Mouse (Mus musculus): ENCODE measurements around the gene Zfp758. TPM values are rescaled to one million over a fixed set of nuclear protein-coding genes. Genes with fewer than 3 reads are reported as not detected.
"Not testable (repeated sequence)": the region's sequence is repeated elsewhere in the genome, so short reads cannot be mapped to it uniquely, and the experiment has no call there.

Zfp758 gene
- 5.7 and 7.6 TPM in 2 replicates for polyA plus RNA-seq (2015; fragmentation: Nextera tagmentation; extraction: Ambion mirVana)

DNA sequence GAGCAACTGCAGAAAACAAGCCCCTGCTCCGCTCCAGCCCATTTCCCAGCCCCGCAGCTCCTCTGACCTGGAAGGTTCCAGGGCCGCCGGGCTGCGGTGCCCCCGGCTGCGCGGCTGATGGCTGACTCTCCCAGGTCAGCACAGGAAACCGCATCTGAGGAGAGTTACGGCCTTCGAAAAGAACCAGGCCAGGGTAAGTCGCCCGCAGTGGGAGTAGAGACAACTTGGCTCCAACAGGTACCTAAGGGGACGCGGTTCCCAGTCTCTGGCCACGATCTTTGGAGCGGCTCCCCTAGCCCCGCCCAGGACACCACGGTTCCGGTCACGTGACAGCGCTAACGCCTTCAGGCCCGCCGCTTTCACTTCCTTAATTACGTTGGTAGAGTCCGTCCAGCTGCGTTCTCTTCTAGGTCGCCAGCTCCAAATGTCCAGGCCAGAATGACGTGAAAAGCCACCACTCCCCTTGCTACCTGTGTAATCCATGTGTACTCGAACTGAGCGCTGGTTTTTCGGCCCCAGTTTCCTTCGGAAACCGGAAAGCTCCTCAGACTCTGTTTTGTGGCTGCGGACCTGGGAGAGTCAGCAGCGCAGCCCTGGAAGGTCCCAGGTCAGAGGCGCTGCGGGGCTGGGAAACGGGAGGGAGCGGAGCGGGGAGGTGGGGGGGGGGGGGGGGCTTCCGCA, at the start of gene Zfp758, which contains the start of gene Zfp944:
Zfp758 (plus strand) TSS at position 353 of the 681 bp plus-strand sequence.
Zfp944 (minus strand) TSS at position 300 of the 681 bp plus-strand sequence.
- H3K9me3 ChIP-seq (ENCODE audit: control insufficient read depth); H3K27me3 ChIP-seq (replicated peaks; ENCODE audit: control insufficient read depth, insufficient read depth, low read length); H3K36me3 ChIP-seq (ENCODE audit: control insufficient read depth, insufficient read depth); H3K4me1 ChIP-seq (replicated peaks; ENCODE audit: control insufficient read depth, insufficient read depth, low read length): not testable (repeated sequence)
- H3K4me3 ChIP-seq (ENCODE audit: low read depth, low read length) = peak within 1 kb of the TSS; percentile 57
- H3K4me2 ChIP-seq (replicated peaks; ENCODE audit: low read depth) = peak within 1 kb of the TSS; percentile 72
- peak within 1 kb of the TSS; percentile 71 for H3K9ac ChIP-seq (ENCODE audit: low read depth, low read length)
- under 1% methylated on average over 28 of the region's 43 CpGs for WGBS
- H3K27ac ChIP-seq (ENCODE audit: low read depth, low read length) = peak within 1 kb of the TSS; percentile 86
- peak; percentile 99 for ATAC-seq

DNA sequence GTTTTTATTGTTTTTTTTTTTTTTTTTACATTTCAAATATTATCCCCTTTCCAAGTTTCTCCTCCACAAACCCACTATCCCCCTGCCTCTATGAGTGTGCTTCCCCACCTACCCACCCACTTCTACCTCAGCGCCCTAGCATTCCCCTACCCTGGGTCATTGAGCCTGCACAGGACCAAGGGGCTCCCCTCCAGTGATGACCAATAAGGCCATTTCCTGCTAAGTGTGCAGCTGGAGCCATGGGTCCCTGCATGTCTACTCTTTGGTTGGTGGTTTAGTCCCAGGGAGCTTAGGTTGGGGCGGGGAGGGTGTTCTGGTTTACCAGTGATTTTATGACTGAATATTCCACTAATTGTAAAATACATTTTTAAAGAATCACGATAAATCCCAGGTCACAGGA, 47.0 kb upstream of the Zfp758 start:
- H3K27me3 ChIP-seq (replicated peaks; ENCODE audit: control insufficient read depth, insufficient read depth, low read length); H3K36me3 ChIP-seq (ENCODE audit: control insufficient read depth, insufficient read depth); H3K4me1 ChIP-seq (replicated peaks; ENCODE audit: control insufficient read depth, insufficient read depth, low read length); H3K9me3 ChIP-seq (ENCODE audit: control insufficient read depth): not testable (repeated sequence)
- 0% methylated on average over 3 of the region's 3 CpGs for WGBS
- ATAC-seq = peak; percentile 62
- H3K9ac ChIP-seq (ENCODE audit: low read depth, low read length) = peak overlapping the region; percentile 62; the same call in 1 of the 2 replicates
- peak overlapping the region; percentile 66 for H3K4me2 ChIP-seq (replicated peaks; ENCODE audit: low read depth)
- H3K4me3 ChIP-seq (ENCODE audit: low read depth, low read length) = peak overlapping the region; percentile 58
- H3K27ac ChIP-seq (ENCODE audit: low read depth, low read length) = peak overlapping the region; percentile 88

DNA sequence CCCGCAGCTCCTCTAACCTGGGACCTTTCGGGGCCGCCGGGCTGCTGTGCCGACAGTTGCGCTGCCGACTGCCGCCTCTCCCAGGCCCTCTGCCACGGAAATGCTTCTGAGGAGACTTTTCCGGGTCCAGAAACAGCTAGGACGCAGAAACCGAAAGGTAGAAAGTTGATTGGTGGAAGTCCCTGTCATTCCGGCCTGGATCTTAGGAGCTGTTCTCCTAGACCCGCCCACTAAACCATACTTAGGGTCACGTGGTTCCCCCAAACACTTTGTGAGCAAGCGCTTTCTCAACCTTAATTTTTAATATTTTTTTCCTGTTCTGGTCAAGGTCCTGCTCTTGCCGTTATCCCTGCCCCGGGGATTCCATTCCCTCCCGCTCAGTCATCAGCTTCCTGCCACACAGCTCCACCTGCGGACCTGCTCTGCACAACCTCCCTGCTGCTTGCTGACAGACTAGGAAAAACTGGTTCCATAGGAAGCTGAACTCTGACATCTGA, 46.5 kb upstream of the Zfp758 start, which contains the start of gene CT030661.1:
CT030661.1 (minus strand) TSS at position 108 of the 497 bp plus-strand sequence.
- H3K36me3 ChIP-seq (ENCODE audit: control insufficient read depth, insufficient read depth); H3K4me1 ChIP-seq (replicated peaks; ENCODE audit: control insufficient read depth, insufficient read depth, low read length); H3K27me3 ChIP-seq (replicated peaks; ENCODE audit: control insufficient read depth, insufficient read depth, low read length); H3K9me3 ChIP-seq (ENCODE audit: control insufficient read depth): not testable (repeated sequence)
- ATAC-seq = peak; percentile 99
- peak within 1 kb of the TSS; percentile 62 for H3K9ac ChIP-seq (ENCODE audit: low read depth, low read length)
- peak within 1 kb of the TSS; percentile 88 for H3K27ac ChIP-seq (ENCODE audit: low read depth, low read length)
- peak within 1 kb of the TSS; percentile 66 for H3K4me2 ChIP-seq (replicated peaks; ENCODE audit: low read depth)
- peak within 1 kb of the TSS; percentile 58 for H3K4me3 ChIP-seq (ENCODE audit: low read depth, low read length)
- WGBS = 0% methylated on average over 20 of the region's 20 CpGs
- peak; percentile 44 for TF ChIP-seq CTCF (IDR thresholded peaks at IDR 0.05; ENCODE audit: low read depth)

DNA sequence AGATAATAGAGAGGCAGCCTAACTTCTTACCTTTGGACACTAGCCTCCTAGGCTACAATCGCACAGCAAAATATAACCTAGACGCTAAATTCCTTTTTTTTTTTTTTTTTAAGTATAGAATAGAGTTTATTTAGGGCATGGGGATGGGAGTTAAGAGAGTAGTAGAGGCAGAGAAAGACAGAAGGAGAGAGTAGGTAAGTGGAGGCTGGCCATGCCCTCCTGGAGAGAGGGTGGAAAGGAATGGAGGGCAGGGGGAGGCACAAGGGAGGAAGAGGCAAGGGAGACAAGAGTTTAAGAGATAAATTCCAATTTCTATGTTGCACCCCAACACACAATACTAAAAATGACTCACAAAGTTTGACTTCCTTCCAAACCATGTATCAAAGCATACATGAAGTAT, 46.0 kb upstream of the Zfp758 start:
- H3K9ac ChIP-seq (ENCODE audit: low read depth, low read length) = peak overlapping the region; percentile 62; the same call in 1 of the 2 replicates
- H3K27me3 ChIP-seq (replicated peaks; ENCODE audit: control insufficient read depth, insufficient read depth, low read length); H3K9me3 ChIP-seq (ENCODE audit: control insufficient read depth); ATAC-seq; H3K36me3 ChIP-seq (ENCODE audit: control insufficient read depth, insufficient read depth); H3K4me1 ChIP-seq (replicated peaks; ENCODE audit: control insufficient read depth, insufficient read depth, low read length): not testable (repeated sequence)
- WGBS = 2% methylated on average over 2 of the region's 2 CpGs
- peak overlapping the region; percentile 88; the same call in 1 of the 2 replicates for H3K27ac ChIP-seq (ENCODE audit: low read depth, low read length)
- peak overlapping the region; percentile 66 for H3K4me2 ChIP-seq (replicated peaks; ENCODE audit: low read depth)
- peak overlapping the region; percentile 58 for H3K4me3 ChIP-seq (ENCODE audit: low read depth, low read length)

DNA sequence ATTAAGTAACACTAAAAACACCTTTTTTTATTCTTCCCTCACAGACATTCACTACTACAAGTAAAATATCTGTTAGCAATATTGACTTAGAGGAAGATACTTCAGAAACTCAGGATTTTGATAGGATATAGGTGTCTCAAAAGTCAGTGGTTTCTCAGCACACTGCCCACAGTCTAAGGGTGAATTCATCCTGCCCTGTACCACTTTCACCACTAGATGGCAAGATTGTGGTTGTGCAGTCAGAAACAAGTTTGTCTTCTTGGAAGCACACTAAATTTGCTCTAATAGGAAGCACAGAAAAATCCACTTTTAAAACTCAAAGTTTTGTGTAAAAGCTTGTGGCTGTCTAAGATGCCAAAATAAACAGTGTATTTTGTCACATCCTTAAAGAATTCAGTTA, 8.5 kb upstream of the Zfp758 start:
- TF ChIP-seq CTCF (IDR thresholded peaks at IDR 0.05; ENCODE audit: low read depth) = peak; percentile 84
- H3K4me3 ChIP-seq (ENCODE audit: low read depth, low read length) = no peak overlapping the region
- peaks cover 17% of the 10 kb centered on the region for H3K36me3 ChIP-seq (ENCODE audit: control insufficient read depth, insufficient read depth)
- H3K27me3 ChIP-seq (replicated peaks; ENCODE audit: control insufficient read depth, insufficient read depth, low read length) = no peaks in the 10 kb centered on the region
- H3K4me1 ChIP-seq (replicated peaks; ENCODE audit: control insufficient read depth, insufficient read depth, low read length) = no peaks in the 10 kb centered on the region
- no peak overlapping the region for H3K27ac ChIP-seq (ENCODE audit: low read depth, low read length)
- no peak overlapping the region for H3K4me2 ChIP-seq (replicated peaks; ENCODE audit: low read depth)
- no peaks in the 10 kb centered on the region for H3K9me3 ChIP-seq (ENCODE audit: control insufficient read depth)
- no peak overlapping the region for H3K9ac ChIP-seq (ENCODE audit: low read depth, low read length)
- ATAC-seq = no peak

DNA sequence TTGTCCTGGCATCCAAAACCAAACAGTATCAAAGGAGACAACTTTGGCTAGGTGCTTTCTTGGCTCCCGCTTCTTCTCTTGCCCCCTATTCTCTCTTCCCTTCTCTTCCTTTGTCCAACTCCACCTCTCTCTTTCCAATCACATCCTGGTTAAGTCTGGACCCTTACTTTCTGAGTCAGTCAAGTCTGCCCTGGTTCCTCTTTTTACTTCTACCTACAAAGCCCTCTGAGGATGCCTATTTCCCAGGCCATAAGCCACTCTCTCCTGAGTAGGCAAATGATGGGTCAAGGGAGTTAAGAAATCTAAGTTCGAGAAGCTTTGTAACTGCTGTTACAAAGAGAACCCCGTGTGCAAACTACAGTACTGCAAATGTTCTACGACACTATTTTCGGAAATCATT, 681 bp upstream of the Zfp758 start:
- TF ChIP-seq CTCF (IDR thresholded peaks at IDR 0.05; ENCODE audit: low read depth) = no peak
- H3K4me1 ChIP-seq (replicated peaks; ENCODE audit: control insufficient read depth, insufficient read depth, low read length) = no peaks in the 10 kb centered on the region
- no peak for ATAC-seq
- no peak overlapping the region for H3K27ac ChIP-seq (ENCODE audit: low read depth, low read length)
- WGBS = 26% methylated on average over 5 of the region's 5 CpGs
- peaks cover 3% of the 10 kb centered on the region; the same call in 1 of the 2 replicates for H3K9me3 ChIP-seq (ENCODE audit: control insufficient read depth)
- peaks cover 3% of the 10 kb centered on the region for H3K36me3 ChIP-seq (ENCODE audit: control insufficient read depth, insufficient read depth)
- H3K9ac ChIP-seq (ENCODE audit: low read depth, low read length) = peak overlapping the region; percentile 71; the same call in 1 of the 2 replicates
- H3K4me2 ChIP-seq (replicated peaks; ENCODE audit: low read depth) = peak overlapping the region; percentile 72
- peak overlapping the region; percentile 57 for H3K4me3 ChIP-seq (ENCODE audit: low read depth, low read length)
- H3K27me3 ChIP-seq (replicated peaks; ENCODE audit: control insufficient read depth, insufficient read depth, low read length) = no peaks in the 10 kb centered on the region

All from intestine, postnatal 0 days (tissue).